Mouse (Mus musculus): ENCODE measurements around the gene Lipm.

Lipm gene

GRCm38 (mm10) chr19:34100633-34101032, at the start of gene Lipm:
TSS of gene Lipm (plus strand) at chr19:34100933.
- no peak for DNase-seq

- DNase-seq: no peak
Measured at GRCm38 (mm10) chr19:34051502-34051901, 49.2 kb upstream of the Lipm start.

GRCm38 (mm10) chr19:34063547-34063946, 37.2 kb upstream of the Lipm start:
- no peak for DNase-seq

- DNase-seq: no peak
Measured at GRCm38 (mm10) chr19:34064059-34064458, 36.7 kb upstream of the Lipm start.

GRCm38 (mm10) chr19:34066779-34067472, 33.8 kb upstream of the Lipm start, which contains the start of gene Lipn:
TSS of gene Lipn (plus strand) at chr19:34067358.
- DNase-seq: no peak

- DNase-seq: no peak
Measured at GRCm38 (mm10) chr19:34074239-34074638, 26.5 kb upstream of the Lipm start.

- no peak for DNase-seq
Measured at GRCm38 (mm10) chr19:34078130-34078529, 22.6 kb upstream of the Lipm start.

GRCm38 (mm10) chr19:34089011-34089680, 11.6 kb upstream of the Lipm start:
- DNase-seq: no peak

- no peak for DNase-seq
Measured at GRCm38 (mm10) chr19:34095381-34095780, 5.4 kb upstream of the Lipm start.

GRCm38 (mm10) chr19:34096228-34096627, 4.5 kb upstream of the Lipm start:
- DNase-seq: no peak

- no peak for DNase-seq
Measured at GRCm38 (mm10) chr19:34101888-34102287, 1.2 kb downstream of the Lipm start.

- DNase-seq: no peak
Measured at GRCm38 (mm10) chr19:34104841-34105240, 4.1 kb downstream of the Lipm start.

GRCm38 (mm10) chr19:34119102-34119501, 18.4 kb downstream of the Lipm start:
- no peak for DNase-seq

GRCm38 (mm10) chr19:34119653-34120052, 18.9 kb downstream of the Lipm start:
- DNase-seq: no peak

- no peak for DNase-seq
Measured at GRCm38 (mm10) chr19:34120107-34120731, 19.5 kb downstream of the Lipm start.

GRCm38 (mm10) chr19:34138720-34139430, 38.1 kb downstream of the Lipm start:
- no peak for DNase-seq

GRCm38 (mm10) chr19:34139431-34140046, 38.8 kb downstream of the Lipm start:
- DNase-seq: no peak

GRCm38 (mm10) chr19:34148421-34148820, 47.7 kb downstream of the Lipm start:
- no peak for DNase-seq

GRCm38 (mm10) chr19:34151909-34152308, 51.2 kb downstream of the Lipm start:
- peak; percentile 59 for DNase-seq

- peak; percentile 3 for DNase-seq
Measured at GRCm38 (mm10) chr19:34153263-34154144, 52.8 kb downstream of the Lipm start.

- peak; percentile 15 for DNase-seq
Measured at GRCm38 (mm10) chr19:34162693-34163092, 62.0 kb downstream of the Lipm start.

- DNase-seq: peak; percentile 70
Measured at GRCm38 (mm10) chr19:34165891-34166290, 65.2 kb downstream of the Lipm start, which contains the start of gene Ankrd22. TSS of gene Ankrd22 (minus strand) at chr19:34166053.

All from thymus, postnatal 14 days (tissue).